Mouse (Mus musculus) midbrain, postnatal 0 days (tissue): ENCODE measurements around the gene Usp47. TPM values are rescaled to one million over a fixed set of nuclear protein-coding genes. Genes with fewer than 3 reads are reported as not detected.

Source experiments
- ATAC-seq: fragments of 200-750 bp; cut with Nextera tagmentation; 2 replicates; pipeline ENCODE4 v1.8.0; 2017; ENCODE audit warnings: moderate number of reproducible peaks, mild to moderate bottlenecking, moderate TSS enrichment, moderate library complexity; ENCODE audit not compliant: low FRiP score
- DNase-seq: peaks from one replicate; pipeline ENCODE4 v3.0.0-alpha.2; 2015; ENCODE audit warnings: low spot score
- H3K27ac ChIP-seq: fragments of 300-500 bp; sonication (generic); 2 replicates; pipeline ENCODE4 v1.5.1; 2014; ENCODE audit warnings: low read depth, mild to moderate bottlenecking, low read length, mixed read lengths
- H3K27me3 ChIP-seq: fragments of 300-500 bp; sonication (generic); 2 replicates; pipeline ENCODE4 v1.6.1; 2014; ENCODE audit warnings: low read length, control low read depth, mixed read lengths; ENCODE audit not compliant: insufficient read depth
- H3K36me3 ChIP-seq: fragments of 300-500 bp; sonication (generic); 2 replicates; pipeline ENCODE4 v1.6.1; 2014; ENCODE audit warnings: low read length, control low read depth, mixed read lengths; ENCODE audit not compliant: insufficient read depth
- H3K4me1 ChIP-seq: fragments of 300-500 bp; sonication (generic); 2 replicates; pipeline ENCODE4 v1.6.1; 2014; ENCODE audit warnings: mild to moderate bottlenecking, control low read depth, antibody characterized with exemption, low read length, mixed read lengths; ENCODE audit not compliant: insufficient read depth
- H3K4me2 ChIP-seq: fragments of 300-500 bp; sonication (generic); 2 replicates; pipeline ENCODE4 v1.6.1; 2014; ENCODE audit warnings: low read depth, mild to moderate bottlenecking, low read length, mixed read lengths; ENCODE audit not compliant: poor library complexity, severe bottlenecking
- H3K4me3 ChIP-seq: fragments of 300-500 bp; sonication (generic); 2 replicates; pipeline ENCODE4 v1.5.1; 2014; ENCODE audit warnings: low read depth, mild to moderate bottlenecking, low read length, moderate library complexity
- H3K9ac ChIP-seq: fragments of 300-500 bp; sonication (generic); replicated peaks from 2 replicates; pipeline ENCODE4 v1.6.1; 2014; ENCODE audit warnings: mild to moderate bottlenecking, low read length, moderate library complexity, mixed read lengths; ENCODE audit not compliant: poor library complexity, severe bottlenecking
- H3K9me3 ChIP-seq: fragments of 300-500 bp; sonication (generic); 2 replicates; pipeline ENCODE4 v1.6.1; 2016; ENCODE audit warnings: low read length, control low read depth
- CTCF ChIP-seq: IDR thresholded peaks from 2 replicates; pipeline ENCODE4 v1.5.1; 2016; ENCODE audit warnings: antibody characterized with exemption, mild to moderate bottlenecking
- WGBS: fragments of 180-500 bp; shearing (Covaris S2); extraction: QIAGEN DNeasy Blood & Tissue Kit; methylation state at CpG from one replicate; pipeline ENCODE4 v1.1.7; 2014; 5-methylcytosine and 5-hydroxymethylcytosine counted together
- polyA plus RNA-seq: library from polyadenylated mRNA; unstranded; fragments of >200 nt; fragmentation: Nextera tagmentation; extraction: Ambion mirVana; gene quantifications from 2 replicates; pipeline ENCODE4 v1.2.1, GENCODE M21; 2015
- total RNA-seq: library from RNA; depleted of rRNA; stranded (reverse); fragments of >200 nt; gene quantifications from 2 replicates; pipeline ENCODE4 v1.2.3, GENCODE M21; 2014; rRNA removed

The Usp47 gene
- total and polyA plus RNA-seq, 2 experiments from 2014 or later = 52.2 to 79.0 TPM

DNA sequence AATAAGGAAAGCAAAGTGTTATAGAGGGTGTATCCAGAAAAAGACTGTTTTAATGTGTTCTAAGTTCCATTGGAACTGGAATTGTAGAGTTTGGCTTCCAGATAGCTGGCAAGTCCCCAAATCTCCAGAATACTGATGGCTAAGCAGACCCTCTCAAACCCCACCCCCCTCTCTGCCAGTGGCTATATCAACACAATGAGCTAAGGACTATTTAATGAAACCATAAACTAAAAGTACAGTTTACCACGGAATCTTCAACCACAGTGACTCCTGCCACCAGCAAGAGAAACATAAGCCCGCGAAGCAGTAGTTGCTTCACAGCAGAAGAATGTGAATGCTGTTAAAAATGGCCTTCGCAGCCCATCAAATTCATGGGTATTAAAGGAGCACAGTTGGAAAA lies 131.1 kb downstream of the Usp47 start:
- H3K4me1 ChIP-seq = peaks cover 7% of the 10 kb centered on the region
- ATAC-seq (no peak), DNase-seq (no peak)
- TF ChIP-seq CTCF = no peak
- H3K4me3 ChIP-seq = no peak overlapping the region
- H3K27me3 ChIP-seq = no peaks in the 10 kb centered on the region; the same call in 1 of the 2 replicates
- H3K36me3 ChIP-seq = no peaks in the 10 kb centered on the region
- H3K9me3 ChIP-seq = no peaks in the 10 kb centered on the region
- 78% methylated on average over 4 of the region's 4 CpGs for WGBS
- H3K4me2 ChIP-seq = no peak overlapping the region
- no peak overlapping the region for H3K9ac ChIP-seq
- H3K27ac ChIP-seq = no peak overlapping the region

DNA sequence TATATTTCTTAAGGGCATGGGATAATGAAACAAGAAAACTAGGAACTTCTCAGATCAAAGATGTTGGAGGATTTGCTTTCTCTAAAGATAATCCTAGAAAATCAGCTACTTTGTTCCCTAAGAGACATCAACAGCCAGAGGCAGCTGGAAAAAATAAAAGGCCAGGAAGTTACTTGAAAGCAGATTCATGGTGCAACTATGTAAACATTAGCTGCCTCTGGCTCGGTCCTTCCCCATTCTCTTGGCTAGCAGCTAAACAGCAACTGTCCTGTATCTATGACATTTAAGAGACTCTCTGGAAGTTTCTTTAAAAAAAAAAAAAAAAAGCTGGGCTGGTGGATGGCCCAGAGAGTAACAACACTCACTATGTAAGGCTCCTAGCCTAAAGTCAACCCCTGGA lies 131.9 kb downstream of the Usp47 start:
- Histone ChIP-seq H3K9me3 (no peaks in the 10 kb centered on the region), H3K36me3 (no peaks in the 10 kb centered on the region), H3K9ac (no peak overlapping the region), H3K4me3 (no peak overlapping the region), H3K4me1 (peaks cover 7% of the 10 kb centered on the region), H3K27me3 (no peaks in the 10 kb centered on the region; the same call in 1 of the 2 replicates), H3K27ac (no peak overlapping the region), H3K4me2 (no peak overlapping the region)
- ATAC-seq (no peak), DNase-seq (no peak)
- no peak for TF ChIP-seq CTCF
- 22% methylated on average over 1 of the region's 1 CpGs for WGBS

DNA sequence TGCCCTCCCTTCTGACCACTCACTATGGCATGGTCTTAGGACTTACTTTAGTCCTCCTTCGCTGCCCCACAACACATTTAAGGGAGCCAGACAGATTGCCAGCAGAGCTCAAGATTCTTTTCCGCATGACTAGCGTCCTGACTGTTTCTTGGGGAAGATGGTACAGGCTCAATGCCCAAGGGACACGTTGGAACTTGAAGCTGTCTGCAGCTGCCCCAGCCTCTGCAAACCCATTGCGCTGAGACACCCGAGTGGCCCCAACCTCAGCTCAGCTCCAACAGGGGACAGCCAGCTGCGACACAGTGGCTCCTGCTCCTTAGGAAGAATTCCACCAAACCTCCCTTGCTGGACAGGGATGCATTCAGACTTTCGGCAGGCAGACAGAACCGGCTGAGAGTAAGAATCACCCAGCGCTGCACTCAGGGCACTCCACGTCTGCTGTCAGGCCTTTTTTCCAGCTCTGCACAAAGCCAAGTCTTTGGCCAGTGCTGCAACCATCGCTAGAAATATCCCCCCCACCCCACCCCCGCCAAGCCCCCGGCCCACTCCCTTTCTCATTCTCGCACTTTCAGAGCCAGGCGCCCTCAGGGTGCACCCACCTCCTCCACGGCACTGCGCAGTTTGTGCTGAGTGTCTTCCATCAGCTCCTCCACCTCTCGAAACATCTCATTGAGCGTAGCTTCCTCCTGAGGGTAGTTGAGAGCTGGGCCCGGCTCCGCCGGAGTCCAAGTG lies 134.4 kb downstream of the Usp47 start:
- ATAC-seq (peak; percentile 28; the same call in 1 of the 2 replicates), DNase-seq (peak; percentile 55)
- Histone ChIP-seq H3K27ac (no peak overlapping the region), H3K36me3 (no peaks in the 10 kb centered on the region), H3K27me3 (no peaks in the 10 kb centered on the region; the same call in 1 of the 2 replicates), H3K4me1 (peaks cover 12% of the 10 kb centered on the region), H3K4me2 (peak overlapping the region; percentile 56), H3K9ac (peak overlapping the region; percentile 57), H3K4me3 (peak overlapping the region; percentile 39), H3K9me3 (no peaks in the 10 kb centered on the region)
- TF ChIP-seq CTCF = no peak
- 17% methylated on average over 22 of the region's 23 CpGs for WGBS

DNA sequence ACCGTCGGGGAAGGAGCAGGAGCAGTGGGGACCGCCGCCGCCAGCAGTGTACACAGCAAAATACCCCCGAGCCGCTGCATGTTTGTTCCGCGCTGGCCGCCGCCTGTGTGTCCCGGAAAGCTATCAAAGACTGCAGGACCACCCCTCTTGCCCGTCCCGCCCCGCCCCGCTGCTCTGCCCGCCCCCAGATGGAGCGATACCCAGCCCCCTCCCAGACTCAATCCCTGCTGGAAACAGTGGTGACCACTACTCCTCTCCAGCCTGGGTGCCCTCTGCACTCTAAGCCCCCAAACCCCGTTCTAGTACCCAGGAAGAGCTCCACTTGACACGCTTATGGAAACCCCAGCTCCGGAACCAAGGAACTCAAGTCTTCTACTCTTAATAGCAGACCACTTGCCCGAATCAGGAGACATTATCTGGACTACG lies 135.0 kb downstream of the Usp47 start:
- H3K4me3 ChIP-seq = peak overlapping the region; percentile 39
- DNase-seq = peak; percentile 34
- H3K27ac ChIP-seq = no peak overlapping the region

DNA sequence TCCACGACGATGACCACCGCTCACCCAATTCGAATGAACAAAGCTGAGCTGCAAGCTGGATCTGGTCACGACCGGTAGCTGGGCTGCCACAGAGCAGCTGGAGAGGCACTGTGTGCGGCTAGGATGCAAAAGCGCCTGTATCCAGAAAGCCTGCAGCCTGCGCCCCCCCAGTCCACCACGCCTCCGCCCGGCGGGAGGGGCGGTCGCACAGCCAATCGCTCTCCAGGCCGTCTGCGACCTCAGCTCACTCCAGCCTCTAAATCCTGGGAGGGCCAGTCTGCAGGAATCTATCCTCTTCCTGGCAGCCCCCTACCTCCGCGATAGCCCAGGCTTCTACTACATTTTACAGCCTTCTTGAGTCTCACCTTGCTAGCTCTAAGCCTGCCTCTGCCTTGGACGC lies 135.6 kb downstream of the Usp47 start, which contains the start of gene Dkk3:
Gene Dkk3 (minus strand): TSS at position 116 of the 400 bp plus-strand sequence.
- Histone ChIP-seq H3K9ac (peak within 1 kb of the TSS; percentile 57), H3K27ac (no peak within 1 kb of the TSS), H3K4me3 (peak within 1 kb of the TSS; percentile 39), H3K9me3 (no peaks in the 10 kb centered on the region), H3K36me3 (no peaks in the 10 kb centered on the region), H3K4me1 (peaks cover 10% of the 10 kb centered on the region), H3K27me3 (no peaks in the 10 kb centered on the region; the same call in 1 of the 2 replicates), H3K4me2 (peak within 1 kb of the TSS; percentile 56)
- no peak for DNase-seq
- peak; percentile 57; the same call in 1 of the 2 replicates for ATAC-seq
- WGBS = 3% methylated on average over 21 of the region's 21 CpGs
- TF ChIP-seq CTCF = no peak

More for the DNA sequence above, 135.0 kb downstream of the Usp47 start:
- H3K4me1 ChIP-seq = peaks cover 12% of the 10 kb centered on the region
- no peaks in the 10 kb centered on the region; the same call in 1 of the 2 replicates for H3K27me3 ChIP-seq
- H3K9ac ChIP-seq = peak overlapping the region; percentile 57
- WGBS = 1% methylated on average over 21 of the region's 23 CpGs
- no peak for TF ChIP-seq CTCF
- H3K36me3 ChIP-seq = no peaks in the 10 kb centered on the region
- H3K4me2 ChIP-seq = peak overlapping the region; percentile 56
- no peaks in the 10 kb centered on the region for H3K9me3 ChIP-seq
- ATAC-seq = peak; percentile 52; the same call in 1 of the 2 replicates

DNA sequence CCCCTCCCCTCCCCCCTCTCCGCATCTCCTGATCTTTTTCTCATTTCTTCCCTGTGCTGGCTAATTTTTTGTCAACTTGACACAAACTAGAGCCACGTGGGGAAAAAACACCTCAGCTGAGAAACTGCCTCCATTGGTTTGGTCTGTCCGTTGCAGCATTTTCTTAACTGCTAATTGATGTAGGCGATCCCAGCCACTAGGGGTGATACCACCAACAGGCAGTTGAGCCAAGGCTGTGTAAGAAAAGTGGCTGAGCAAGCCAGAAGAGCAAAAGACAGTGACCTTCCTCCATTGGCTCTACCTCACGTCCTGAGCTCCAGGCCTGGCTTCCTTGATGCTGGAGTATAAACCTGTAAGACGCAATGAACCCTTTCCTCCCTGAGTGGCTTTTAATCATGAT lies 136.5 kb downstream of the Usp47 start:
- Histone ChIP-seq H3K36me3 (no peaks in the 10 kb centered on the region), H3K9me3 (no peaks in the 10 kb centered on the region), H3K27ac (no peak overlapping the region), H3K4me2 (no peak overlapping the region), H3K4me3 (no peak overlapping the region), H3K9ac (no peak overlapping the region), H3K27me3 (no peaks in the 10 kb centered on the region; the same call in 1 of the 2 replicates), H3K4me1 (peaks cover 8% of the 10 kb centered on the region)
- DNase-seq = no peak
- WGBS = 36% methylated on average over 5 of the region's 6 CpGs
- TF ChIP-seq CTCF = peak; percentile 55
- ATAC-seq = no peak

Other genes starting within 250 kb of the Usp47 start
- gene Galnt18, start 243.5 kb upstream of the Usp47 start, total RNA-seq = 20.2 and 25.0 TPM in 2 replicates
- gene Galnt18, start 243.5 kb upstream of the Usp47 start, polyA plus RNA-seq = 18.9 and 19.2 TPM in 2 replicates
- gene Dkk3, start 135.6 kb downstream of the Usp47 start, total RNA-seq = 30.9 and 31.8 TPM in 2 replicates
- gene Dkk3, start 135.6 kb downstream of the Usp47 start, polyA plus RNA-seq = 36.7 and 38.8 TPM in 2 replicates
- 11.0 and 12.5 TPM in 2 replicates for gene Mical2, start 202.4 kb downstream of the Usp47 start, total RNA-seq
- 5.8 and 6.2 TPM in 2 replicates for gene Mical2, start 202.4 kb downstream of the Usp47 start, polyA plus RNA-seq